Mouse (Mus musculus) CH12.LX (cell line): ENCODE measurements around the gene Megf8. TPM values are rescaled to one million over a fixed set of nuclear protein-coding genes. Genes with fewer than 3 reads are reported as not detected.

Experiments used
- DNase-seq: peaks from one replicate; pipeline ENCODE4 v3.0.0-alpha.2; 2013; ENCODE audit errors: extremely low read depth
- H3K27ac ChIP-seq: 2 replicates; pipeline ENCODE4 v1.5.1; 2012; ENCODE audit warnings: low read depth, mild to moderate bottlenecking, control low read depth, moderate library complexity; ENCODE audit not compliant: insufficient read depth
- H3K27me3 ChIP-seq: replicated peaks from 2 replicates; pipeline ENCODE3; 2012; ENCODE audit warnings: inconsistent platforms
- H3K36me3 ChIP-seq, 2 experiments: replicated peaks in 1 of 2; 2 replicates each; pipeline versions ENCODE3 to v1.6.1; 2012; ENCODE audit warnings: inconsistent platforms in 1 of 2, low read length in 1 of 2, mild to moderate bottlenecking in 1 of 2, mixed read lengths in 1 of 2, moderate library complexity in 1 of 2; ENCODE audit not compliant: control insufficient read depth in 1 of 2, insufficient read depth in 1 of 2
- H3K4me1 ChIP-seq, 2 experiments: 2 replicates each; pipeline ENCODE4 v1.6.1; 2012; ENCODE audit warnings: inconsistent platforms in 1 of 2, moderate library complexity in 1 of 2; ENCODE audit not compliant: insufficient read depth in 2 of 2, control insufficient read depth in 1 of 2
- H3K4me2 ChIP-seq: 2 replicates; pipeline ENCODE4 v1.6.1; 2012; ENCODE audit warnings: low read depth, mild to moderate bottlenecking, control low read depth; ENCODE audit not compliant: poor library complexity, insufficient read depth, severe bottlenecking
- H3K4me3 ChIP-seq, 3 experiments: fragments of 150-350 bp in 1 of 3; sonication (generic) in 1 of 3; replicated peaks in 1 of 3; 2 replicates each; pipeline versions ENCODE3 to v1.5.1; 2011 to 2012; ENCODE audit warnings: low read depth in 2 of 3, low read length in 2 of 3, mild to moderate bottlenecking in 2 of 3, moderate library complexity in 2 of 3, control low read depth in 1 of 3, improper control_type of control experiment in 1 of 3, inconsistent platforms in 1 of 3, mixed read lengths in 1 of 3; ENCODE audit not compliant: poor library complexity in 1 of 3
- H3K79me2 ChIP-seq: replicated peaks from 2 replicates; pipeline ENCODE4 v1.6.1; 2012; ENCODE audit warnings: mild to moderate bottlenecking, moderate library complexity; ENCODE audit not compliant: control insufficient read depth, poor library complexity, insufficient read depth, severe bottlenecking; ENCODE audit errors: extremely low read depth
- H3K9ac ChIP-seq: 2 replicates; pipeline ENCODE4 v1.6.1; 2012; ENCODE audit warnings: low read depth, mild to moderate bottlenecking, control low read depth, moderate library complexity; ENCODE audit not compliant: insufficient read depth
- H3K9me3 ChIP-seq: replicated peaks from 2 replicates; pipeline ENCODE3; 2012; ENCODE audit warnings: low read length, inconsistent platforms, mixed read lengths
- BHLHE40 ChIP-seq: IDR thresholded peaks from 2 replicates; pipeline ENCODE4 v1.6.1; 2011; ENCODE audit warnings: mild to moderate bottlenecking, low read depth, low read length, improper control_type of control experiment
- CHD1 ChIP-seq: IDR thresholded peaks from 2 replicates; pipeline ENCODE4 v1.6.1; 2012; ENCODE audit warnings: low read depth, low read length, improper control_type of control experiment, inconsistent platforms
- CTCF ChIP-seq, 2 experiments: IDR thresholded peaks in 1 of 2; conservative IDR thresholded peaks in 1 of 2; 2 replicates each; pipeline ENCODE4 v1.5.1; 2011 to 2012; ENCODE audit warnings: low read depth in 2 of 2, low read length in 2 of 2, improper control_type of control experiment in 1 of 2, inconsistent platforms in 1 of 2, mild to moderate bottlenecking in 1 of 2, moderate library complexity in 1 of 2
- E2F4 ChIP-seq: IDR thresholded peaks from 2 replicates; pipeline ENCODE4 v1.6.1; 2011; ENCODE audit warnings: low read depth, low read length, improper control_type of control experiment; ENCODE audit not compliant: insufficient replicate concordance
- ELF1 ChIP-seq: IDR thresholded peaks from 2 replicates; pipeline ENCODE4 v1.6.1; 2014; ENCODE audit warnings: low read depth, mild to moderate bottlenecking, inconsistent platforms, low read length, improper control_type of control experiment
- GABPA ChIP-seq: IDR thresholded peaks from 2 replicates; pipeline ENCODE4 v1.6.1; 2012; ENCODE audit warnings: low read depth, low read length, improper control_type of control experiment, inconsistent platforms; ENCODE audit not compliant: insufficient replicate concordance
- HCFC1 ChIP-seq: IDR thresholded peaks from 2 replicates; pipeline ENCODE4 v1.6.1; 2012; ENCODE audit warnings: low read depth, mild to moderate bottlenecking, inconsistent platforms, low read length, improper control_type of control experiment
- IRF4 ChIP-seq: IDR thresholded peaks from 2 replicates; pipeline ENCODE4 v1.6.1; 2014; ENCODE audit warnings: low read depth, mild to moderate bottlenecking, inconsistent platforms, low read length, improper control_type of control experiment
- KAT2A ChIP-seq: IDR thresholded peaks from 2 replicates; pipeline ENCODE4 v1.6.1; 2012; ENCODE audit warnings: low read length, improper control_type of control experiment, inconsistent platforms; ENCODE audit not compliant: insufficient replicate concordance
- MAFK ChIP-seq: IDR thresholded peaks from 2 replicates; pipeline ENCODE4 v1.6.1; 2011; ENCODE audit warnings: low read length, improper control_type of control experiment; ENCODE audit not compliant: insufficient replicate concordance
- MAX ChIP-seq: IDR thresholded peaks from 2 replicates; pipeline ENCODE4 v1.6.1; 2011; ENCODE audit warnings: low read length, improper control_type of control experiment
- MXI1 ChIP-seq: IDR thresholded peaks from 2 replicates; pipeline ENCODE4 v1.6.1; 2011; ENCODE audit warnings: mild to moderate bottlenecking, low read depth, low read length, improper control_type of control experiment
- MYC ChIP-seq: IDR thresholded peaks from 2 replicates; pipeline ENCODE4 v1.6.1; 2011; ENCODE audit warnings: low read depth, mild to moderate bottlenecking, improper control_type of control experiment, low read length
- NRF1 ChIP-seq: IDR thresholded peaks from 2 replicates; pipeline ENCODE4 v1.6.1; 2014; ENCODE audit warnings: low read depth, mild to moderate bottlenecking, inconsistent platforms, low read length, improper control_type of control experiment, moderate library complexity
- POLR2AphosphoS2 ChIP-seq: IDR thresholded peaks from 2 replicates; pipeline ENCODE4 v1.6.1; 2011; ENCODE audit warnings: low read depth, low read length, improper control_type of control experiment
- RAD21 ChIP-seq: IDR thresholded peaks from 2 replicates; pipeline ENCODE4 v1.6.1; 2011; ENCODE audit warnings: low read depth, mild to moderate bottlenecking, low read length, improper control_type of control experiment, moderate library complexity
- SIN3A ChIP-seq: IDR thresholded peaks from 2 replicates; pipeline ENCODE4 v1.6.1; 2012; ENCODE audit warnings: low read length, improper control_type of control experiment, inconsistent platforms
- SMC3 ChIP-seq: IDR thresholded peaks from 2 replicates; pipeline ENCODE4 v1.6.1; 2011; ENCODE audit warnings: low read depth, low read length, improper control_type of control experiment
- TBP ChIP-seq: conservative IDR thresholded peaks from 2 replicates; pipeline ENCODE4 v1.6.1; 2011; ENCODE audit warnings: low read depth, low read length, improper control_type of control experiment
- TCF12 ChIP-seq: IDR thresholded peaks from 2 replicates; pipeline ENCODE4 v1.6.1; 2014; ENCODE audit warnings: low read depth, mild to moderate bottlenecking, inconsistent platforms, low read length, improper control_type of control experiment
- ZC3H11A ChIP-seq: IDR thresholded peaks from 2 replicates; pipeline ENCODE4 v1.6.1; 2012; ENCODE audit warnings: low read depth, mild to moderate bottlenecking, inconsistent platforms, low read length, improper control_type of control experiment
- ZNF384 ChIP-seq: IDR thresholded peaks from 2 replicates; pipeline ENCODE4 v1.6.1; 2012; ENCODE audit warnings: low read depth, low read length, improper control_type of control experiment, inconsistent platforms
- dilution Hi-C: fragments of 300-500 bp; cut with MboI; formaldehyde crosslinking; loops from 2 replicates; pipeline ENCODE4 v1.14.3; 2020; ENCODE audit warnings: low sequenced_read_pairs; ENCODE audit not compliant: extremely low pct_unique_long_range_greater_than_20kb, extremely low pct_ligation_motif_present
- in situ Hi-C: fragments of 300-500 bp; cut with MboI; formaldehyde crosslinking; loops from 3 replicates; pipeline ENCODE4 v1.14.3; 2019; ENCODE audit warnings: low sequenced_read_pairs, low pct_ligation_motif_present, low pct_unique_long_range_greater_than_20kb, mixed read lengths
- polyA plus RNA-seq: library from polyadenylated mRNA; unstranded; fragments of >175 nt; gene quantifications from 2 replicates; pipeline ENCODE4 v1.2.1, GENCODE M21; 2012; ENCODE audit warnings: low read depth; ENCODE audit not compliant: insufficient read length
- total RNA-seq, 2 experiments: library from RNA; depleted of rRNA; stranded (reverse); fragments of 300-350 nt in 1 of 2; fragments of >200 nt in 1 of 2; gene quantifications; 2 replicates each; pipeline ENCODE4 v1.2.3; 2012 to 2014

Megf8 gene
- total and polyA plus RNA-seq, 3 experiments: 0.62 to 1.7 (median 1.2) TPM

GRCm38 (mm10) chr7:25401986-25402385, 85.0 kb downstream of the Megf8 start:
- no peak overlapping the region for H3K27ac ChIP-seq
- H3K4me2 ChIP-seq: no peak overlapping the region
- DNase-seq: no peak
- H3K9ac ChIP-seq: no peak overlapping the region
- no peaks in the 10 kb centered on the region for H3K9me3 ChIP-seq
- no peaks in the 10 kb centered on the region for H3K36me3 ChIP-seq
- dilution Hi-C loops: no loop called here
- no peak for TF ChIP-seq POLR2AphosphoS2
- TF ChIP-seq IRF4: no peak
- TF ChIP-seq E2F4: no peak
- TF ChIP-seq MAFK: no peak
- H3K4me1 ChIP-seq: peaks cover 2 to 3% of the 10 kb centered on the region in 2 experiments; a peak in 3 of 4 replicates
- in situ Hi-C loops: no loop called here
- H3K27me3 ChIP-seq: no peaks in the 10 kb centered on the region
- H3K79me2 ChIP-seq: no peaks in the 10 kb centered on the region
- no peak overlapping the region for H3K4me3 ChIP-seq

GRCm38 (mm10) chr7:25402671-25403101, 85.7 kb downstream of the Megf8 start:
- Histone ChIP-seq H3K27ac (no peak overlapping the region), H3K9me3 (no peaks in the 10 kb centered on the region), H3K4me2 (no peak overlapping the region), H3K9ac (no peak overlapping the region), H3K4me3 (no peak overlapping the region), H3K79me2 (no peaks in the 10 kb centered on the region), H3K4me1 (peaks cover 2 to 3% of the 10 kb centered on the region in 2 experiments; a peak in 3 of 4 replicates), H3K27me3 (no peaks in the 10 kb centered on the region), H3K36me3 (no peaks in the 10 kb centered on the region)
- no peak for TF ChIP-seq MXI1
- no peak for TF ChIP-seq ELF1
- peak; percentile 77 for TF ChIP-seq SMC3
- TF ChIP-seq MAFK: no peak
- no peak for TF ChIP-seq MAX
- peak; percentile 62 to 88 for TF ChIP-seq CTCF (conservative IDR thresholded peaks at IDR 0.05 in 1 of 2, IDR thresholded peaks at IDR 0.05 in 1 of 2; ENCODE audit: low read depth in 2 of 2, low read length in 2 of 2)
- TF ChIP-seq RAD21: peak; percentile 83
- no peak for TF ChIP-seq ZNF384
- TF ChIP-seq HCFC1: no peak
- TF ChIP-seq ZC3H11A: no peak
- DNase-seq: peak; percentile 52
- in situ Hi-C loops: no loop called here
- dilution Hi-C loops: no loop called here

GRCm38 (mm10) chr7:25406468-25406867, 89.5 kb downstream of the Megf8 start:
- in situ Hi-C loops (no loop called here), dilution Hi-C loops (no loop called here)
- Histone ChIP-seq H3K27ac (no peak overlapping the region), H3K4me3 (no peak overlapping the region), H3K9ac (no peak overlapping the region), H3K4me2 (no peak overlapping the region), H3K9me3 (no peaks in the 10 kb centered on the region), H3K4me1 (peaks cover 2 to 3% of the 10 kb centered on the region in 2 experiments; a peak in 3 of 4 replicates), H3K79me2 (no peaks in the 10 kb centered on the region), H3K36me3 (no peaks in the 10 kb centered on the region), H3K27me3 (no peaks in the 10 kb centered on the region)
- DNase-seq: no peak
- no peak for TF ChIP-seq GABPA
- no peak for TF ChIP-seq BHLHE40
- no peak for TF ChIP-seq TCF12
- no peak for TF ChIP-seq CTCF (conservative IDR thresholded peaks at IDR 0.05 in 1 of 2, IDR thresholded peaks at IDR 0.05 in 1 of 2; ENCODE audit: low read depth in 2 of 2, low read length in 2 of 2)
- TF ChIP-seq SMC3: no peak
- TF ChIP-seq ZC3H11A: no peak
- TF ChIP-seq MAX: no peak
- TF ChIP-seq POLR2AphosphoS2: no peak
- no peak for TF ChIP-seq MAFK
- no peak for TF ChIP-seq CHD1
- no peak for TF ChIP-seq IRF4
- no peak for TF ChIP-seq MYC
- no peak for TF ChIP-seq KAT2A
- TF ChIP-seq NRF1: no peak
- no peak for TF ChIP-seq SIN3A
- TF ChIP-seq TBP: no peak
- TF ChIP-seq, all 38 proteins: peak for 0
